Mouse (Mus musculus) CH12F3 (cell line): Measurements from ENCODE around the gene Hdgfl3.

Experiments used
- in situ Hi-C: fragments of 300-500 bp; cut with MboI; formaldehyde crosslinking; loops from 2 replicates; pipeline ENCODE4 v1.14.3; 2020; ENCODE audit warnings: low sequenced_read_pairs

The Hdgfl3 gene

DNA sequence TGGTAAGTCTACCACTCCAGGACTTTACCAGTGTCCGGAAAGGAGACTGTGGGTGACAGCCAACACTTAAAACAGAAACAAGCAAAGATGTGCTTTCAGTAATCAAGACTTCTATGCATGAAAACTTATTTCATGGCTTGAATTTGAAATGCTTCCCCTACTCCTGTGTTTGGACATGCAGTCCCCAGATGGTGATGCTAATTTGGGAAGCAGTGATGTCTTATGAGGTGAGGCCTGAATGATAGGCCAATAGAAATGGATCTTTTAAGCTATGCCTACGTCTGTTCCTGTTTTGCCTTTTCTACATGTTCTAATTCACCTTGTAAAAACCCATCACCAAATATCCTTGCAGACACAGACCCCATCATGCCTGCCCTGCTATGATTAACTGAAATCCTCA is 29.3 kb downstream of the Hdgfl3 start:
- in situ Hi-C loops: no loop called here

DNA sequence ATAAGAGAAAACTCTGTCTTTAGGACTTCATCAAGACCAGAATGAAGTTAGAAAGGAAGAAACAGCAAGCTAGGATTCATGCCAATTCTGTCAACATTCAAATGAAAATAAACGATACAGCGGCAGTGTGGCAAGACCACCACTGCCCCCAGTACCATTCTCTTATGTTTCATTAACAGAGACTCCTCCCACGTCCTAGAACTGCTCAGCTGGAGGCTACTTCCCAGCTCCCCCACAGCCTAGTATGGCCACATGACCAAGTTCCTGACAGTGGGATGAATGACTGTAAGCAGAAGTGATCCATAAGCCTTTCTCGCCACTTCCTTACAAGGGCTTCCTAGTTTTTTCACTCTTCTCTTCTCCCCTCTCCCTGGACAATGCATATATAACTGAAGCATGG is 30.2 kb downstream of the Hdgfl3 start:
- in situ Hi-C loops: no loop called here

DNA sequence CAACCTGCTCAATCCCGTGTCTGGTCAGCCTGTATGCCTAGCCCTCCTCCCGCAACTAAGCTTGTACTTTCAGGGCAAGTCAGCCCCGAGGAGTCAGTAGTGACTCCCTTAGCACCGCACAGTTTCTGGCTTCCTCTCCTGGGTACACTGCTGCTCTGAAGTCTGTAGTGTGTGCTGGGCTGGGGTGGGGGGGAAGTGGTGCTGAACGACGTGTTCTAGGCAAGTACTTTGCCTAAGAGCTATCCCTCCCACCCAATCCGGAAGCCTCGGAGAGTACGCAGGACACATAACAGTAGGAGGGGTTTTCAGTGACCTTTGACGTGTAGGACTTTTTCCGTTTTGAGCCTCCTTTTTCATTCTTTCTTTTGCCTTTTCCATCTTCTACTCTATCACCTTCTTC is 34.9 kb downstream of the Hdgfl3 start:
- in situ Hi-C loops: no loop called here

DNA sequence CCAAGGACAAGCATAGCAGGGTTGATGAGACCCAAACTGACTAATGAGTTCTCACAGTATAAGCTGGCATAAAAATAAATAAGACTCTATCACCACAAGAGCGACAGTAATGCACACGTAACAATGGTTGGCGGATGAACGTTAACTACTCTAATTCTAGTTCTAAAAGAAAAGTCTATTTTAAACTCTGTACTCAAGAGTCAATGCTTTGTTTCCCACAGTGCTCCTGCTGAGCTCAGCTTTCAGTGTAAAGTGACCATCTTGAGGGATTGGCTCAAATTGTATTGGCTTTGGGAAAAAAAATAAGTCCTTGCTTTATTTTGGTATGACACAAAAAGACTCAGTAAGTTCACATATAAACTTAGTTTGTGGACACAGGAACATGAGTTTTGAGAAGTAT is 49.1 kb downstream of the Hdgfl3 start:
- in situ Hi-C loops: no loop called here

DNA sequence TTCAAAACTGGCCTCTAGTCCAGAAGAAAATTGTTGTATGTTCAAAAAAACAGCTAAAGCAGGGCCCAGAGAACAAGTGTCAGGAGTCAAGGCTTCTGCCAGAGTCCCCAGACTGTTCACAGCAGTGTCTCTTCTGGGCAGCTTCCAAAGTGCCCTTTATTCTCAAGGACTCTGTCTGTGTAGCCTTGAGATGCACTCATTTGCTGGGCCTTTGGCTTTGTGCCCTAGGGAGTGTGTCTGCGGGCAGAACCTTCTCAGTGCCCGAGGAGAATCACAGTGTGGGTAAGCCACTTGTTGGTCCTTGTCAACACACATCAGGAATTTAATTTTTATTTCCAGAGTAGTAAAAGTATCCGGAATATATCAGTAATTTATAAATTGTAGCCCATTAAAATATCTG is 52.7 kb downstream of the Hdgfl3 start:
- in situ Hi-C loops: no loop called here

DNA sequence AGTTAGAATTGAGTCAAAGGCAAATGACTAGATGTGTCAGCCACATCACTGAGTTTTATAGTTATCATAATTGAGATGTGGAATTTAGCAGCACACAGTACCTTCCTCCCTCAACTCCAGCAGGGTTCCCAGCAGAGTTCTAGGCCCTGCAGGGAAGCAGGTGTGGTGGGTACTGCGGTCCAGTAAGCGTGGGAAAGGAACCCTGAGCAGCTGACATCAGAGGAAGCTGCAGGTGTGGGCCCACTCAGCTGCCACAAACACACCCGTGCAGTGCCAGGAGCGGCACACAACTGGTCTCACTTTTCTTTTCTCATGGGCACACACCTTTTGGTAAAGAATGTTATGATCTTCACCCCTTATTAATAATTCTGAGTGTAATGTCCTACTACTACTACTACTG is 53.5 kb downstream of the Hdgfl3 start:
- in situ Hi-C loops: no loop called here

DNA sequence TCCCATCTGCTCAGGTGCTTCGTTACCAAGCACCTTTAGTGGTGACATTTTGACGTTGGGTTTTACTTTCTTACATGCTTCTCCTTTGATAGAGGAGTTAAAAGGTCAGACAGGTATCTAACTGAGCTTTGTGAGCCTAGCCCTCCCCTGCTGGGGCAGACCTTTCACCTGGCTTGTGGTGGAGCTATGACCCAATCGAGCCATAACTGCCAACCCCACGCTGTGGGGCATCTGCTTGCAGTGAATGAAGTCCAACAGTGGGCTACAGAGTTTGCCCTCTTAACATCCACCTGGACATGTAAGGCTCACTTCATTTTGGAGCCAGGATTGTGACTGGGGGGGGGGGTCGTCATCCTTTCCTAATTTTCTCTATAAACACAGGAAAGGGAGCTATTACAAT is 54.0 kb downstream of the Hdgfl3 start:
- in situ Hi-C loops: no loop called here

DNA sequence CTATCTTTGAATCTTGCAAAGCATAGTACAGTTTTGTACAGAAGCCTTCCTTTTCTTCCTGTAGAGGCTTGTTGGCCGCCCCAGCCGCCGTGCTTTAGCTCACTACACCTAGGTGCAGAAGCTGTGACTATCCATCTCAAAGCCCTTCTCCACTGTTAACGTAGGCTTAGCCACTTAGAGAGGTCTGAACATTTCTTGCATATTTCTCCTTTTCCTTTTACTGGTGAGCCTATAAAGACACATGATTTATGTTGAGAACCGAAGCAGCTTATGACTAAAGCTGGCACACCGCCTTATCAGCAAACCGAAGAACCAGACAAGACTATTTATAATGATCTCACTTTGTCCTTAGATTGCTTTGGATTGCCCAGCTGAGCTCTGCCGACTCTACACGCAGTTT is 58.9 kb downstream of the Hdgfl3 start:
- in situ Hi-C loops: no loop called here

DNA sequence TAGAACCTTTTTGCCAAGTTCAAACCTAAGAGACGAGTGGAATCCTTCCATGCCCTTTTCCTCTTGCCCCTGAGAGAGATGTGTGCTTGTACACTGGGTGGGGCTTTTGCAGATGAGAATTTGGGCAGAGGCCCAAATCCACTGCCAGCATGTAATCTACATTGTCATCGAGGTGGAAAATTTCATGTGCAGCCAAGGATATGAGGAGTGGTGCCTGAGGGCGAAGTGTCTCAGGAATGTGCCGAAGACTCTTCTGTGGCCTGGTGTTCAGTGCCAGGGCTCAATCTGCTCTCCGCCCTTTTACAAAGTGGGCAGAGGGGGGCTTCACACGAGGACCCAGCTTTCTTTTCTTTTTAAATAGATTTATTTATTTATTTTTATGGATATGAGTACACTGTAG is 59.6 kb downstream of the Hdgfl3 start:
- in situ Hi-C loops: no loop called here

DNA sequence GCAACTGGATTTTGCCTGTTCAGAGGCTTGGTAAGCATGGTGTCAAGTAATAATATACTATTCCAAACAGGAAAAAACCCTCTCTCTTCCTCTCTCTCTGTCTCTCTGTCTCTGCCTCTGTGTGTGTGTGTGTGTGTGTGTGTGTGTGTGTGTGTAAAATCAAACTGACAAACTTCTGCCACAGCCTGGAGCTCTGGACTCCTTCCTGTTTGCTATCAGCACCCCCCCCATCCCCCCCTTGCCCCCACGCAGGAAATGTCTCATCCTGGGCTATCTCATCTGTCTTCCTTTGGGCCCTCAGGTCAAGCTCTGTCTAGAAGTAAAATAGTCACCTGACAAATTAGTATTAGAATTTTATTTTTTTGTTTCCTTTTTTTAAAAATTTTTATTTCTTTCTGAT is 60.5 kb downstream of the Hdgfl3 start:
- in situ Hi-C loops: no loop called here

DNA sequence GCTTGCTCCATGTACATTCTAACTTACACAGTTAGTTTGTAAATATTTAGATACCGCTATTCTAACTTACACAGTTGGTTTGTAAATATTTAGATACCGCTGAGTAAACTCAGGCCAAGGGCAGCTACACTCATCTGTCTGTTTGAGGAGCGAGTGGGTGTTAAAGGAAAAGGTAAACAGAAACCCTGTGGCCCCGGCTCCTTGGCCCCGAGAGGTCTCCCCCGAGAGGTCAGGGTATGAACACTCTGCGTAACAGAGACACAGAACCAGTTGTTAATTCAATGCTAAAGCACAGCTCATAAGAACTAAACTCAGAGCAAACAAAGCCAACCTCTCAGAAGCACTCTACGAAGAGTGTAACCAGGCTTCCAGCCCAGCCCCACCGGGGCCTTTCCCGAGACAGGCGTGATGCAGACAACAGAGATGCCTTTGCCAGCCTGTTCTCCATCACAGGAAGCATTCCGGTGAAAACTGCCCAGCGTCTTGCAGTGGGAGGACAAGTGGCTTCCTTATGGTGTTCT is 61.7 kb downstream of the Hdgfl3 start:
- in situ Hi-C loops: no loop called here

DNA sequence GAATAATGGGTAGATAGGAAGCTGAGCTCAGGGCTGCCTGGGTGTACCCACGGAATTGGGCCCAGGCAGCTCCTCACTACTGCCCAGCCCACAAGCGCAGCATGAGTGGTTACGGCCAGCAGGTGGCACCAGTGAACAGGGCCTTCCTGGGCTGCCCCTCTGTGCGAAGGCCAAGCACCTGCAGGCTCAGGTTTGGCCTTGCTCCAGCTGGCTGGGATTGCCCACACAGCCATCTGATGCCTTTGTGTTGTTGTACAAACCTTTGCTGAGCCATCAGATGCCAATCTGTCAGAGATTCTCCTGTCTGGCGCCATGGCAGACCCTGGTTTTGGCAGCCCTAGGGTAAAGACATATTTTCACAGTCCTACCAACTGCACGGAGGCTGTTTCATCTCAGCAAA is 66.1 kb downstream of the Hdgfl3 start:
- in situ Hi-C loops: no loop called here

DNA sequence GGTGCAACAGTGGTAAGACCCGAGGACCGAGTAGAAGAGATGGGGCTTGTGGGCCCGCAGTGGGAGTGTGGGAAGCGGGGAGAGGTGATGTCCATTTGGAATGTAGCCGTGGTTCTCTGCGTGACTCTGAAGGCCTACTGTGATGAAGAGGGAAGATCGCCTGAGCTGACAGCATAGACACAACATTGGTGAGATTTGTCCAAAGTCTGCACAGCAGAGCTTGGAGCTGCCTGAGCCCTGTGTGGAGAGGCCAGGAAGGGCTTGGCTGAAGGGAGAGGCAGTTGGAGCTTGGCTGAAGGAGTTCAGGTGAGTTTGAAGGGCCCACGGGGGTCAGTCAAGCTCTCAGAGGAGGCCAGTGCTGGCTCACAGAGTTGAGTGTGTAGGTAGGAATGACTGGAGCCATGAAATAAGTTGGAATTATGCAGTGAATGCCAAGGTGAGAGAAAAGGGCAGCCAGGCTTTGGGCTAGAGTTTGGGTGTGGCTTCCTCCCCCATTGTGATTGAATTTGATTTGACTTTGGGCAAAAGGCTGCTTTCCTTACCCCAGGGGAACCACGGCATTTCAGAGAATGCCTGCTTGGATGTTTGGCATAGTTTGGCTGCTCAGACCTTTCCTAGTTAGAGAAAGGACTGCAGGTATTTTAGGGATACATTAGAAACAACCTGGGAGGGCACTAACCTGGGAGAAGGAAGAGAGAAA is 66.9 kb downstream of the Hdgfl3 start:
- in situ Hi-C loops: no loop called here

DNA sequence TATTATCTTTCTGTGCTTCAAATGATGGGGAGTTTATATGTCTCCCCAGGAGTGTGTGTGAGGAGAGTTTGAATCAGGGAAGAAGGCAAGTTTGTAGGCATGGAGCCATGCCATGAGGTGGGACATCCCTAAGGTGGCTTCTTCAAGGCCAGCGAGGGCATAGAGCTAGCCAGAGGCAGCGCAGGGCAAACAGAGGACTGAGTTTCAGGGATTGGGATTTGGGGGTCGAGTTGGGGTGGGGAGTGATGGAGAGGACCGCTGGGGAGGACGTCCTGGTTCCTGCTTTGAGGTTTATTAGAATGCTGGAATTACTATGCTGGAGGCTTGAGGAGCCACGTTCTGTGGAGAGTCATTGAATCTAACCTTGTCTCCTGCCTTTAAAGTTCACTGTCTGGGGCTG is 68.3 kb downstream of the Hdgfl3 start:
- in situ Hi-C loops: no loop called here

DNA sequence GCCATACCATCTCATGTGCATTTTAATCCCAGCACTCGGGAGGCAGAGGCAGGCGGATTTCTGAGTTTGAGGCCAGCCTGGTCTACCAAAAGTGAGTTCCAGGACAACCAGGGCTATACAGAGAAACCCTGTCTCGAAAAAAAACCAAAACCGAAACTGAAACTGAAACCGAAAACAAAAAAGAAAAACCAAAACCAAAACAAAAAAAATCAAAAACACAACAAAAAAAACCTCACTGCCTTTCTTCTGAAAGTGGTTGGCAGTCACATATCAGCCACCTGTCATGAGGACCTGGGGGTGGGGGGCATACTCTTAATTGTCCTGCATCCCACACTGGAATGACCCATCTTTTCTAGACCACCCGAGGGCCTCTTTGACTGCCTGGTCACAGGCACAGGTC is 69.7 kb downstream of the Hdgfl3 start:
- in situ Hi-C loops: no loop called here

DNA sequence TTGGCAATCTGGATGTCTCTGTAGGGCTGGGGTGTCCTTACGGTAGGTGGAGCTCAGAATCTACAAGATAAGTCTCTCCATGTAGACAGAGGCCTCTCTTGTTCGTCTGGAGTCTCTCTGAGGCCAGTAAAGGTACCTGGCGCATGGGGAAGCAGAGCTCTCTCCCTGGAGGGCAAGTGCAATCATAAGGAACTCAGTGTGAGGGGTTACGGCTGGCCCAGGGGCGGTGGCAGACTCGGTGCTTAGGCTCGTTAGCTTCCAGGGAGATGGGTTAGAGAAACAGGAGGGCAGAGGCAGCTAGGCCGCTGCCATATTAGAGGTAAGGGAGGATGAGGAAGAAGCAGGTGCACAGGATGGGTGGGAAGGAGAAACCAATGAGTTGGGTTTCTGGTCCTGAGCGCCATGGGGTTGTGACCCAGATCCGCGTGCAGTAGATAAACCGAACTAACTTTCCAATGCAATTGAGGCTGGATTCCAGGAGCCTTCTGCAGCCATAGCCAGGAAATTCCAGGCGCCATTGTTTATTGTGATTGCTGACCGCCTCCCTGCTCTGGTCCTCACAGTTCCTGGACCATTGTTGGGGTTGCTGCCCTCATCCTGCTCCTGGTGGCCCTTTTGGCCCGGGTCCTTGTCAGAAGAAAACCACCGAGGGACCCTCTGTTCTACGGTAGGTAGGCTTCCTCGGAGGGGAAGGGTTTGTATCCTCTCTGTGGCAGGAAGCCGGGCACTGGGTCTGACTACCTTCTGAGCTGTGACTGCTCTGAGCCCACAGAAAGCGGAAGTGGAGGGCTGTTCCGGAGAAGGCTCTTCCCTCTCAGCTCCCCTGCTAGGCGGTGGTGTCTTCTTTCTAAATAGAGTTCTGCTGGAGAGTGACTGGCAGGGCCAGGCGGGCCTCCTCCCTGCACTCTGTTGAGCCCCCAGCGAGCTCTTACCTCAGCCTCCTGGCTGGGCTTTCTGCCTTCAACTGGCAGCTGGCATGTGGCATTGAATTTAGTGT is 71.4 kb downstream of the Hdgfl3 start:
- in situ Hi-C loops: no loop called here

DNA sequence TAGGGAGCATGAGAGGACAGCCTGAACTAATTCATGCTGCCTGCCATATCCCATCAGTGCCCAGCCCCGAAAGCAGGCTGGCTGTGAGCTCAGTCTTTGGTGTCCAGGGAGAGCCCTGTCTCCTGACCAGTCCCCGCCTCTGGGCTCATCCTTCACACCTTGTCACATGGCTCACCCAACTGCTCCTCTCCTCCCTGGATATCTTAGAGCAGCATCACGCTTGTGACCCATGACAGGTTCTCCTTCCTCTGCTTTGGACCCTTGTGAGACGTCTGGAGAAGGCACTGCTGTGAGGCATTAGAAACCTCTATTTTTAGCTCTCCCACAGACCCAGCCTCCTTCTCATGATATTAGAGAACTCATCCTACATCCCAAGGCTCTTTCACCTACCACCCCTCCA is 72.4 kb downstream of the Hdgfl3 start:
- in situ Hi-C loops: no loop called here

DNA sequence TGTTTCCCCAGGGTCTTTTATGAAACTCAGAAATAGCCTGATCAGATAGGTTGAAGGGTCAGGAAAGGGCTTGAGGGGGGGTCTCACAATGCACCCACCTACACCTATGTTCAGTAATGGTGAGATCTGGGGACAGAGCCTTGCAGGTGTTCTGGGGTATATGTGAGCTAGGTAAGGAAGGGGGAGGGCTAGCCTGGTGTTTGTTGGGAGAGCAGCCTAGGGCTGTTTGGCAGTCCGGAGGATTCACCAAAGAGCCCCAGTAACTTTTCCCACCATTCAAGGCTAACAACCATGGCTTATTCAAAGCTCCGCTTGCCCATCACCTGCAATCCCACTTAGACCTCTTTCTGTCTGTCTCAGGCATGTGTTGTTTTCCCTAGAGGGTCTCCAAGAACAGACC is 72.8 kb downstream of the Hdgfl3 start:
- in situ Hi-C loops: no loop called here

DNA sequence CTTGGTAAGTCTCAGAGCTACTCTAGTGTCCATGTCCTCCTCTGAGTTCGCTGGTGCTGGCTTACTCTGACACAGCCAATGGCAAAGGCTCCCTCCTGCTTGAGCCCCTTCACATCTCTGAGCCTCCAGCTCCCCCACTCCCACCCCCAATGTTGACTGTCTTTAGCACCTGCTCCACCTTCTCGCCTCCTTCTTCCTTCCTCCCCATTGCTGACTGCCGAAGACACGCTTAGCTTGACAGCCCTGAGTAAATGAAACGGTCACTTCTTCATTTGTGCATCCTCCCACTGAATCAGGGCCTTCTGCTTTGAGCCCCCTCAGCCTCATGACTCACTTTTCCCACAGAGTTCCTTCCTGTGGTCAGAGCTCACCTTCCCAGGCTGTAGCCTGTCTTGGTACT is 73.3 kb downstream of the Hdgfl3 start:
- in situ Hi-C loops: no loop called here

DNA sequence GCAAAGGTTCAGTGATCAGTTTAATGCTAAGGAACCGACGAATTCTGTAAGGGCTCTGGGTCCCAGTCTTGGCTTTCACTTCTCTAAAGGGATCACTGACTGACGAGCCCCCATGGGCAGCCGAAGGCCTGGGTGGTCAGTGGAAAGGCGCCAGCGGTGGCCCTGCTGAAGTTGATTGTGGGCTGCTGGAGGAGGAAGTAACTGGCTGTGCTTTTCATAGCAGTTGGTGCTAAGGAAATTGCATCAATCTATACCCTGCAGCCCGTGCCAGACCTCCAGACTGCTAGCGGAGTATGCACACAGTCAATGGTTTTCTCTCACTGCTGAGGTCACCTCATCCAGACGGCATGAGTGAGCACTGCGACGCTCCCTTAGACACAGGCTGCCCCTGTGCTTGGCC is 74.2 kb downstream of the Hdgfl3 start:
- in situ Hi-C loops: no loop called here

DNA sequence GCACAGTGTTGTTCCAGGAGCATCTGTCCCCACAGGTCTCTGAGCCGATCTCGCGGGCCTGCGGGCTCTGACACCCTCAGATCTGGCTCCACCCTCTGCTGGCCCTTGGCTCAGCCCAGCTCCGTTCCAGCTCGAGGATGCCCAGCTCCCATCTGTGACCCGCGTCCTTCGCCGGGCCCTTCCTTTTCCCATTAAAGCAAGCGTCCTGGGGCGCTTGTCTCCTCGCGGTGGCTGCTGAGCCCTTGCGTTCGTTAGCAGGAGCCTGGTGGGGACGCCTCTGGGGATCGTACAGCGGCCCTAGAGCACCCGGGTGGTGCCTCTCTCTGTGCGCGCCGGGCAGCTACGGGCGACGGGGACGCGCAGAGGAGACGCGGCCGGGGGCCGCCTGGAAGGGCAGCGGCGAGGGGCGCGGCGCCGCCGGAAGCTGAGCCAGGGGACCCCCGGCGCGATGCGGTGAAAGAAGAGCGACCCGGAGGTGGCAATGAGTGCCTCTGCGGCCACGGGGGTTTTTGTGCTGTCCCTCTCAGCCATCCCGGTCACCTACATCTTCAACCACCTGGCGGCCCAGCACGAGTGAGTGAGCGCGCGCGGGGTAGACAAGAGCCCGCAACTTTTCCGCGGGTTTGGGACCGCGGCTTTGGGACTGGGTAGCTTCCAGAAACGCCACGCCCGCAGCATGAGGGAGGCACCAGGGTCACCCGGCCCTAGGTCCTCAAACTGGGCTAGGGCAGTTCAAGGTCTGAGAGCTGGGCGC is 75.1 kb downstream of the Hdgfl3 start, which contains the start of gene Tm6sf1:
Tm6sf1 (plus strand) TSS at position 34 of the 754 bp plus-strand sequence.
- in situ Hi-C loops: no loop called here
